In the genomic region with DNA sequence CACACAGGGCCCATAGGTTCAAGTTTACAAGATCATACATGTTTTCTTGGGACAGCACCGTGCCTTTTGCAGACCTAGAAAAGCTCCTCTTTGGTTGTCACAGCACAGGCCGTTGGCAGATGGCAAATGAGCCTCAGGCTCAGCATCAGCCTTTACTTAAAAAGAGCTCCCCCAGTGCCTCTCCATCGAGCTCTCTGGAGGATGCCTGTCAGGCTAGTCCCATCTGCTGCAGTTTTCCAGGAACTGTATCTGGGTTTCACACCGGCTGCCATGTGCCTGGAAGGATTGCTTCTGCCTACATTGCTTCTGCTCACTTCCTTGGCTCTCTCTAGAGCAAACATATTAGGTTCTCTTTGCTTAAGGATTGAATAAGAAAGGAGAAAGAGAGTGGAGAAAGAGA, we compare ENCODE assay signal across 11 mouse cellular contexts.
DNase-seq lines count a peak whose midpoint lies in the region; ATAC-seq and TF ChIP-seq lines count a peak whose summit lies in the region.
"Had no signal": no experiment of that assay in that cellular context is flagged by ENCODE, and none has a peak within 500 bp of the region (broad histone marks: within the 10 kb centered on the region; RNA-seq: fewer than 3 reads in every experiment).

No protein-coding gene starts in this region.

- no peak for TF ChIP-seq POLR2A in brain, embryonic 14.5 days (IDR thresholded peaks at IDR 0.05; ENCODE audit: borderline replicate concordance, extremely low read depth, insufficient read depth, insufficient read length, poor library complexity, severe bottlenecking)

- no peak overlapping the region for H3K4me2 ChIP-seq in hindbrain, embryonic 16.5 days (ENCODE audit: low read length)
- no peak overlapping the region for H3K4me2 ChIP-seq in intestine, embryonic 15.5 days (replicated peaks)
- H3K4me2 ChIP-seq in heart, embryonic 12.5 days, result no peak overlapping the region
- H3K4me2 ChIP-seq: lung, embryonic 15.5 days had no signal

- no peaks in the 10 kb centered on the region for H3K36me3 ChIP-seq in hindbrain, embryonic 16.5 days (ENCODE audit: control insufficient read depth, insufficient read depth, low read length)
- no peaks in the 10 kb centered on the region for H3K36me3 ChIP-seq in intestine, embryonic 15.5 days
- H3K36me3 ChIP-seq in heart, embryonic 12.5 days, result no peaks in the 10 kb centered on the region
- H3K36me3 ChIP-seq: lung, embryonic 15.5 days had no signal

- H3K4me1 ChIP-seq in hindbrain, embryonic 16.5 days (ENCODE audit: control insufficient read depth, insufficient read depth, low read depth, low read length), result no peaks in the 10 kb centered on the region
- no peaks in the 10 kb centered on the region for H3K4me1 ChIP-seq in intestine, embryonic 15.5 days (replicated peaks)
- no peaks in the 10 kb centered on the region for H3K4me1 ChIP-seq in heart, embryonic 12.5 days (replicated peaks)
- H3K4me1 ChIP-seq: lung, embryonic 15.5 days had no signal

- no peak overlapping the region for H3K4me3 ChIP-seq in hindbrain, embryonic 16.5 days (ENCODE audit: low read length)
- no peak overlapping the region for H3K4me3 ChIP-seq in intestine, embryonic 15.5 days (replicated peaks)
- no peak overlapping the region for H3K4me3 ChIP-seq in heart, embryonic 12.5 days
- H3K4me3 ChIP-seq: lung, embryonic 15.5 days had no signal

- H3K9me3 ChIP-seq in hindbrain, embryonic 16.5 days (ENCODE audit: control insufficient read depth, low read length), result no peaks in the 10 kb centered on the region
- no peaks in the 10 kb centered on the region for H3K9me3 ChIP-seq in intestine, embryonic 15.5 days
- H3K9me3 ChIP-seq in heart, embryonic 12.5 days (replicated peaks), result no peaks in the 10 kb centered on the region
- H3K9me3 ChIP-seq: lung, embryonic 15.5 days had no signal

- no peak overlapping the region for H3K27ac ChIP-seq in hindbrain, embryonic 16.5 days (ENCODE audit: low read depth, low read length)
- no peak overlapping the region for H3K27ac ChIP-seq in intestine, embryonic 15.5 days
- H3K27ac ChIP-seq in heart, embryonic 12.5 days (ENCODE audit: poor library complexity, severe bottlenecking), result no peak overlapping the region
- H3K27ac ChIP-seq: lung, embryonic 15.5 days had no signal

- WGBS in hindbrain, embryonic 16.5 days, result 50% methylated on average over 4 of the region's 4 CpGs
- 74% methylated on average over 4 of the region's 4 CpGs for WGBS in intestine, embryonic 15.5 days
- WGBS in heart, embryonic 12.5 days, result 58% methylated on average over 4 of the region's 4 CpGs

- DNase-seq in brain, embryonic 14.5 days (ENCODE audit: low read depth), result peak; percentile 73
- peak; percentile 31 to 45 for DNase-seq in cerebellum, adult 18-20 months
- peak; percentile 46 to 72 for DNase-seq in left cerebral cortex, adult 9 months (ENCODE audit: low spot score in 2 of 2)
- DNase-seq in adrenal gland, adult 18-20 months (ENCODE audit: low spot score in 2 of 2), result no peak
- DNase-seq in urinary bladder, postnatal 14 days (ENCODE audit: low spot score), result no peak
- DNase-seq: kidney, postnatal 14 days; spleen, adult 18-20 months had no signal

- TF ChIP-seq CTCF in brain, embryonic 14.5 days (IDR thresholded peaks at IDR 0.05; ENCODE audit: borderline replicate concordance, extremely low read depth, insufficient read depth, insufficient read length), result no peak

- H3K9ac ChIP-seq in hindbrain, embryonic 16.5 days (ENCODE audit: low read depth, low read length), result no peak overlapping the region
- H3K9ac ChIP-seq in intestine, embryonic 15.5 days, result no peak overlapping the region
- H3K9ac ChIP-seq in heart, embryonic 12.5 days, result no peak overlapping the region
- H3K9ac ChIP-seq: lung, embryonic 15.5 days had no signal

- no peaks in the 10 kb centered on the region for H3K27me3 ChIP-seq in hindbrain, embryonic 16.5 days (replicated peaks; ENCODE audit: control insufficient read depth, insufficient read depth, low read length)
- no peaks in the 10 kb centered on the region for H3K27me3 ChIP-seq in intestine, embryonic 15.5 days (replicated peaks)
- no peaks in the 10 kb centered on the region for H3K27me3 ChIP-seq in heart, embryonic 12.5 days (replicated peaks)
- H3K27me3 ChIP-seq: lung, embryonic 15.5 days had no signal

- ATAC-seq in hindbrain, embryonic 16.5 days, result peak; percentile 54; the same call in 1 of the 2 replicates
- ATAC-seq in intestine, embryonic 15.5 days, result no peak
- ATAC-seq in heart, embryonic 12.5 days (ENCODE audit: insufficient number of reproducible peaks, low FRiP score), result no peak

Comparison
In these comparisons a context has a peak if more than half of its experiments do, and no peak if none do; other contexts are left out.
1. DNase-seq: peak in brain, embryonic 14.5 days (single experiment), cerebellum, adult 18-20 months (2 of 2) and left cerebral cortex, adult 9 months (2 of 2); none in adrenal gland, adult 18-20 months (0 of 2) and urinary bladder, postnatal 14 days (single experiment).